Mouse (Mus musculus): ENCODE results near the gene Hcar2. TPM values are rescaled to one million over a fixed set of nuclear protein-coding genes. Genes with fewer than 3 reads are reported as not detected.

The Hcar2 gene
- polyA plus RNA-seq, 1 experiment = not detected

DNA sequence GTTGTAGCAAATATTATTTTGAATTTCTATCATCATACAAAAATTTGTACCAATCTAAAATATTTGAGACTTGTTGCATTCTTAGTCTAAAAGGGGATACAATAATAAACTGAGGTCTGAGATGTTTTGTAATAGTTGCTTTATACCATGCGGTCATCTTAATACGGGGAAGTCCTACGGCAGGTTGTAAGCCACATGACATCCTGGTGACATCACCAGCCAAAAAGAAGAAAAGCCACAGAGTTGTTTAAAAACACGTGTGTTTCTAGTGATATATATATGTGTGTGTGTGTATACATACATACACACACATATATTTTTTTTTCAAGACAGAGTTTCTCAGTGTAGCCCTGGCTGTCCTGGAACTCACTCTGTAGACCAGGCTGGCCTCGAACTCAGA is 28.2 kb upstream of the Hcar2 start:
- 93% methylated on average over 5 of the region's 5 CpGs for WGBS
- Histone ChIP-seq H3K27ac (ENCODE audit: insufficient read depth, low read depth, low read length) (no peak overlapping the region), H3K4me1 (ENCODE audit: control insufficient read depth, insufficient read depth, low read length) (peaks cover 9% of the 10 kb centered on the region), H3K4me3 (ENCODE audit: insufficient read depth, low read depth, low read length) (no peak overlapping the region)
- TF ChIP-seq POLR2A (IDR thresholded peaks at IDR 0.05; ENCODE audit: insufficient read depth, low read depth, low read length) (no peak), CTCF (IDR thresholded peaks at IDR 0.05; ENCODE audit: insufficient read depth, low read depth, low read length) (no peak)

DNA sequence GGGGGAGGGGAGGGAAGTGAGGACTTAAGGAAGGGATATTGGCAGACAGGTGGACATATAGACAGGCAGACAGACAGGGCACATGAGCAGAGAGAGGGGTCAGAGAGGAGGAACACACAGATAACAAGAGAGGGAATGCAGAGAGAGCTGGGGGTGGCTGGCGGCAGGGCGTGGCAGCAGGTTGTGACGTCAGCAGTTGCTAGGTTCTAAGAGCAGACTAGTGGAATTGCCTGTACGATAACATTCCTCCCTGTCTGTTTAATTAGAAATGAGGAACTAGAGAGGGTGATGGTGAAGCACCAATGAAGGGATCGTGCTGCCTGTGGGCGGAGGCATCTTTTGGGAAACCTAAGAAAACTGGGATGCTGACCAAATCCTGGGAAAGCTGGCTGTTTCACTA is 26.4 kb upstream of the Hcar2 start:
- TF ChIP-seq CTCF (IDR thresholded peaks at IDR 0.05; ENCODE audit: insufficient read depth, low read depth, low read length) = no peak
- no peak for TF ChIP-seq POLR2A (IDR thresholded peaks at IDR 0.05; ENCODE audit: insufficient read depth, low read depth, low read length)
- 46% methylated on average over 6 of the region's 6 CpGs for WGBS
- H3K4me3 ChIP-seq (ENCODE audit: insufficient read depth, low read depth, low read length) = no peak overlapping the region
- peaks cover 2% of the 10 kb centered on the region; the same call in 1 of the 2 replicates for H3K4me1 ChIP-seq (ENCODE audit: control insufficient read depth, insufficient read depth, low read length)
- no peak overlapping the region for H3K27ac ChIP-seq (ENCODE audit: insufficient read depth, low read depth, low read length)

DNA sequence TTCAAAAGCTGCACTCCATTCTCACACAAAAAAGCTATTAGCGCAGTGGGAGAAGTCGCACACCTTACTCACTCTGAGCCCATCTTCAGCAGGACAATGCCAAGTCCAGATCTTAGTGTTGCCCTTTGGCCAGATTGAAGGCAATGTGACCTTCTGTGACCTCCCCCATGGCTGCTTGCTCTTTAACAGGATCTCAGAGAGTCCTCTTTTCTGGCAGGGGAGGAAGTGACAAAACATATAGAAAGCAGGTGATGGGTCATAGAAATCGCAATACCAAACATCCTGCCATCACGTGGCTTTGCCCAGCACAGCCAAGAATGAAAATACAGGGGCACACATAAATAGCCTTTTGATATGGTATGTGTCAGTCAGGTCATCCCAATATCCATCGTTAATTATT is 25.7 kb upstream of the Hcar2 start:
- Histone ChIP-seq H3K27ac (ENCODE audit: insufficient read depth, low read depth, low read length) (no peak overlapping the region), H3K4me1 (ENCODE audit: control insufficient read depth, insufficient read depth, low read length) (peaks cover 2% of the 10 kb centered on the region; the same call in 1 of the 2 replicates), H3K4me3 (ENCODE audit: insufficient read depth, low read depth, low read length) (no peak overlapping the region)
- no peak for TF ChIP-seq CTCF (IDR thresholded peaks at IDR 0.05; ENCODE audit: insufficient read depth, low read depth, low read length)
- TF ChIP-seq POLR2A (IDR thresholded peaks at IDR 0.05; ENCODE audit: insufficient read depth, low read depth, low read length) = no peak
- 82% methylated on average over 5 of the region's 5 CpGs for WGBS

DNA sequence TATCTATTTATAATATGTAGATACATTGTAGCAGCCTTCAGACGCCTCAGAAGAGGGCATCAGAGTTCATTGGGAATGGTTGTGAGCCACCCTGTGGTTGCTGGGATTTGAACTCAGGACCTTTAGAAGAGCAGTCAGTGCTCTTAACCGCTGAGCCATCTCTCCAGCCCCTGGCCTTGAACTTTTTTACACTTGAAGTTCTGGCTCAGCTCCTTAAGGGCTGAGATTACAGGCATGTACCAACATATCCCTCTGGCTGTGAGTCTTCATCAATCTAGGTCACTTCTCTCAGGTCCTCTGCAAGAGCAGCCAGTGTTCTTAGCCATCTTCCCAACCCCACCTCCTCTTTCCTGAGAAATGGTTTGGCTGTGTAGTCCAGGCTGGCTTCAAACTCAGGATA is 25.0 kb upstream of the Hcar2 start:
- WGBS = 76% methylated on average over 2 of the region's 2 CpGs
- Histone ChIP-seq H3K4me3 (ENCODE audit: insufficient read depth, low read depth, low read length) (no peak overlapping the region), H3K4me1 (ENCODE audit: control insufficient read depth, insufficient read depth, low read length) (peaks cover 2% of the 10 kb centered on the region; the same call in 1 of the 2 replicates), H3K27ac (ENCODE audit: insufficient read depth, low read depth, low read length) (no peak overlapping the region)
- no peak for TF ChIP-seq CTCF (IDR thresholded peaks at IDR 0.05; ENCODE audit: insufficient read depth, low read depth, low read length)
- TF ChIP-seq POLR2A (IDR thresholded peaks at IDR 0.05; ENCODE audit: insufficient read depth, low read depth, low read length) = no peak

DNA sequence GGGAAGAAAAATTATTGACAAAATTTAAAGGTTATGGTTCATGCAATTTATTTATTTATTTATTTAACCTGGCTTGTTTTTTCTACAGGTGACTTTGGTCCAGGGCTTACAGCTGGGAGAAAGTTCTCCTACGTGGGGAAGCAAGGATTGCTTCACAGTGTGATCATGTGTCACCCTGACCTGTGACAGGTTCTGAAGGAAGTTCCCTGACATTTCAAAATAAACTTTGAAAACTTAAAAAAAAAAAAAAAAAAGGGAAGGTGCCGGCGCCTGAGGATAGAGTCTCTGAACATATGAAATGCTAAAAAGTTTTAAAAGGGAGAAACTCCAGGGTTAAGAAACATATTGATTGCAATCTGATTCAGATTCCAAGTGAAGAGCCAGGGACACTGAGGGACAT is 21.1 kb upstream of the Hcar2 start:
- Histone ChIP-seq H3K4me3 (ENCODE audit: insufficient read depth, low read depth, low read length) (no peak overlapping the region), H3K27ac (ENCODE audit: insufficient read depth, low read depth, low read length) (no peak overlapping the region), H3K4me1 (ENCODE audit: control insufficient read depth, insufficient read depth, low read length) (no peaks in the 10 kb centered on the region)
- no peak for TF ChIP-seq POLR2A (IDR thresholded peaks at IDR 0.05; ENCODE audit: insufficient read depth, low read depth, low read length)
- no peak for TF ChIP-seq CTCF (IDR thresholded peaks at IDR 0.05; ENCODE audit: insufficient read depth, low read depth, low read length)
- WGBS = 86% methylated on average over 3 of the region's 3 CpGs

DNA sequence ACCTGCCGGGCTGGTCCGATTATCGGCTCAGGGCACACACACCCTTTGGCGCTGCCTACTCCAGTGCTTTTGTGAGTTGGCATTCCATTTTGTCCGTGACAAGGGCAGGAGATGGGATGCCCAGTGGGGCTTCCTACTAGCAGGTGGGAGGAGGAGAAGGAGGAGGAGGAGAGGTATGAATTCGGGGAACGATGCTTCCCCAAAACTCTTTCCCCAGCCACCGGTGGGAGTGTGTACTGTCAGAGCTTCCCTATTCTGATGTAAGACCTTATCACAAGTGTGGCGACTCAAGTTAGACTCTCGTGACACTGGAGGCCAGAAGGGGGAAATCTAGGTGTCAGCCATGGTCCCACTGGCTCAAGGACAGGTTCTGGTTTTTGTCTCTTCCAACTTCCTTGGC is 19.0 kb upstream of the Hcar2 start:
- Histone ChIP-seq H3K4me1 (ENCODE audit: control insufficient read depth, insufficient read depth, low read length) (no peaks in the 10 kb centered on the region), H3K4me3 (ENCODE audit: insufficient read depth, low read depth, low read length) (no peak overlapping the region), H3K27ac (ENCODE audit: insufficient read depth, low read depth, low read length) (no peak overlapping the region)
- no peak for TF ChIP-seq POLR2A (IDR thresholded peaks at IDR 0.05; ENCODE audit: insufficient read depth, low read depth, low read length)
- 70% methylated on average over 10 of the region's 10 CpGs for WGBS

DNA sequence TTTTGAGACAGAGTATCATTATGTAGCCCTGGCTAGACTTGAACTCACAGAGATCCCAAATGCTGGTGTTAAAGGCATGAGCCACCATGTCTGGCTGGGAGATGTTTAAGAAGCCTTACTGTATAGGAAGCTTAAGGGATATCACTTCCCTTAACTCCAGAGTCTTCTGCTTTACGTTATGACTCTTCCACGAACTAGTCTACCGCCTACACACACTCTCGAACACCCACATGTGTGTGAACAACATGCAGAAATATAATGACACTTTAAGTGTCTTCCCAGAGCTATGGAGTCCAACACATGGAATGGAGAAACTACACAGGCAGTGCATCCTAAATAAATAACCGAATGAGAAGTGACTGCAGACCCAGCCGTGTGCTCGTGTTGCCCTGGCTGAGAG is 18.6 kb upstream of the Hcar2 start:
- no peak for TF ChIP-seq POLR2A (IDR thresholded peaks at IDR 0.05; ENCODE audit: insufficient read depth, low read depth, low read length)
- no peak for TF ChIP-seq CTCF (IDR thresholded peaks at IDR 0.05; ENCODE audit: insufficient read depth, low read depth, low read length)
- Histone ChIP-seq H3K4me3 (ENCODE audit: insufficient read depth, low read depth, low read length) (no peak overlapping the region), H3K4me1 (ENCODE audit: control insufficient read depth, insufficient read depth, low read length) (no peaks in the 10 kb centered on the region), H3K27ac (ENCODE audit: insufficient read depth, low read depth, low read length) (no peak overlapping the region)
- 60% methylated on average over 7 of the region's 7 CpGs for WGBS

DNA sequence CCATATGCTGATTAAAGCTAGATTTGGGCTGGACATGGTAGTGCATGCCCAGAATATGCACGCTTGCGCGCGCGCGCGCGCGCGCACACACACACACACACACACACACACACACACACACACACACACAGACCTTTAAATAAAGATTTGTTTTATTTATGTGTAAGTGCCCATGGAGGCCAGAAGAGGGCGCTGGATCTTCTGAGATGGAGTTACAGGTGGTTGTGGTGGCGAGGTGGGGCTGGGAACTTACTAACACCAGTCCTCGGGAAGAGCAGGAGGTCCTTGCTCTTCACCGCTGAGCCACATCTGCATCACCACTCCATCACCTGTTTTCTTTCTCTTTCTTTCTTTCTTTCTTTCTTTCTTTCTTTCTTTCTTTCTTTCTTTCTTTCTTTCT is 15.5 kb upstream of the Hcar2 start:
- WGBS = 77% methylated on average over 14 of the region's 14 CpGs
- Histone ChIP-seq H3K4me3 (ENCODE audit: insufficient read depth, low read depth, low read length) (no peak overlapping the region), H3K4me1 (ENCODE audit: control insufficient read depth, insufficient read depth, low read length) (no peaks in the 10 kb centered on the region), H3K27ac (ENCODE audit: insufficient read depth, low read depth, low read length) (no peak overlapping the region)
- TF ChIP-seq POLR2A (IDR thresholded peaks at IDR 0.05; ENCODE audit: insufficient read depth, low read depth, low read length) = no peak
- TF ChIP-seq CTCF (IDR thresholded peaks at IDR 0.05; ENCODE audit: insufficient read depth, low read depth, low read length) = no peak

DNA sequence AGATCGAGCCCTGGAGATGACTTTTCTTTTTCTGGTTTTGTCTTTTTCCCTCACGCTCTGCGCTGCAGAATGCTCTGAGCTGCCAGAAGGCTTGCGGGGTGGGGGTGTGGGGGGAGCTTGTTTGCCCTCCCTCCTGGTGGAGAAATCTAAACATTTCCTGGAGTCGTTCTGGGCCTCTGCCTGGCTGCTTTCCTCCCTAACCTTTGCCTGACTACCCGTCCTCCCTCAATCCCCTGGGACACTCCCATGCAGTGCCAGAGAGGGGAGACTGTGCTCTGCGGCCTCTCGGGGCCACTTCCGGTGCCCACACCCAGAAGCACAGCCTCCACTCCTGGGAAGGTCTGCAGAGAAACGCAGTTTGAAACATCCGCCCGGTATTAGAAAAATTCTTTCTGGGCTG is 14.6 kb upstream of the Hcar2 start, which contains the start of gene Hcar1:
TSS of gene Hcar1 (minus strand) at position 93 of the 400 bp plus-strand sequence.
- no peak within 1 kb of the TSS for H3K27ac ChIP-seq (ENCODE audit: insufficient read depth, low read depth, low read length)
- TF ChIP-seq POLR2A (IDR thresholded peaks at IDR 0.05; ENCODE audit: insufficient read depth, low read depth, low read length) (no peak), CTCF (IDR thresholded peaks at IDR 0.05; ENCODE audit: insufficient read depth, low read depth, low read length) (no peak)
- 73% methylated on average over 12 of the region's 12 CpGs for WGBS
- H3K4me1 ChIP-seq (ENCODE audit: control insufficient read depth, insufficient read depth, low read length) = no peaks in the 10 kb centered on the region
- no peak within 1 kb of the TSS for H3K4me3 ChIP-seq (ENCODE audit: insufficient read depth, low read depth, low read length)

DNA sequence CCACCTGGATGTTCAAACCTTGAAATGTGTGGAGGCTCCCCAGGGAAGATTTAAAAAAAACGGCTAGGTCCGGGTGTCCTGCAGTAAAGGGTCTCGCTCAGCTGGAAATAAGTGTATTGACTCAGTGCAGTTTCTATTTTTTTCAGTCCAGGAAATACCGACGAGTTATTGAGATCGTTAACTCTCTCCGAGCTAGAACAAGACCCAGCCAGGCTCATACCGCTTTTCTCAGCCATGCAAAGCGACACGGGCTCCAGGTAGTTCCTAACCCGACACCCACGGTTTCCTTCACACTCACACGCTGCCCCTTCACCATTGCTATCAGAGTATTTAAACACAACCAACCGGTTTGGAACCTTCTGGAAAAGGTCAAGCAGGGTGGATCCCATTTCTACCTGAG is 12.8 kb upstream of the Hcar2 start:
- 41% methylated on average over 14 of the region's 14 CpGs for WGBS
- TF ChIP-seq CTCF (IDR thresholded peaks at IDR 0.05; ENCODE audit: insufficient read depth, low read depth, low read length) (no peak), POLR2A (IDR thresholded peaks at IDR 0.05; ENCODE audit: insufficient read depth, low read depth, low read length) (no peak)
- no peaks in the 10 kb centered on the region for H3K4me1 ChIP-seq (ENCODE audit: control insufficient read depth, insufficient read depth, low read length)
- no peak overlapping the region for H3K27ac ChIP-seq (ENCODE audit: insufficient read depth, low read depth, low read length)
- H3K4me3 ChIP-seq (ENCODE audit: insufficient read depth, low read depth, low read length) = no peak overlapping the region

Data from olfactory bulb, adult 2 months (tissue).